Mouse (Mus musculus) c-Kit-positive CD71-positive TER-119-negative erythroid progenitor cells, embryonic 14.5 days (primary cell): ENCODE results near the gene Ccdc47.

Experiments used
- DNase-seq: peaks from one replicate; pipeline ENCODE4 v3.0.0-alpha.2; 2013; ENCODE audit warnings: low read depth

The Ccdc47 gene

DNA sequence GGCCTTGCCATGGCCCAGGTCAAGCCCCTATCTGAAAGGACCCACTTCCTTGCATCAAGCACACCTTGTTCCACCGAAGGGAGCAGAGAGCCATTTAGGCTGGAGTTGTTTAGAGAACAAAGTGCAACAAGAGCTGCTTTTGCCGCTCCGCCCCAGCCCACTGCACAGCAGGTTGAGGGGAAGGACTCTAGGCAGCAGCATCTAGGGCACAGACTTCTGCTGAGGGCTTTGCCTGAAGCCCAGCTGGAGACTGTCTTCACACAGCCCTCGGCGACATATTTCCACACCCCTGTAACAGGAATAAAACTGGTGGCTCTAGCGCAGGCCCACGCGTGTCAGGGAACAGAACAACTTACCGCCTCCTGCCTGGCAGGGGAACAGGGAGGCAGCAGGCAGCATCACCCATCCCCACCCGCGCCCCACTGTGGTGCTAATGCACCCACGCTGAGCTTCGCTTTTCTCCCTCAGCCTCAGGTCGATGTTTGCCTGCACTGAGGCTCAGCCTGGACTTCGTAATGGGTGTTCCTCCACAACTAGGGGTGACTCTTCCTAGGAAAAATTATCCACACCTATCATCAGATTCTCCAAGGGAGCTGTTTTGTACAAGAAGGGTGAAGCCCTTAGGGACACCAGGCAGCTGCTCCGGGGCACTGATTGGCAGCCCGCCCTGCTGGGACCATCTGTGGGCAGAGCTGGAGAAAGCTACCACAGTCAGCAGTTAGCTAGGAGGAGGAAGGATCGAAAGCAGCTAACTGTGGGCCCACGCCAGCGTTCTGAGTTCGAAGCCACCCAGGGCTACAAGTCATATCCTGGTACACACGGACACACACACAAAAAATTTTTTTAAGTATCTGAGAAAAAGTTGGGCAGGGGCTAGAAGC lies 55.1 kb downstream of the Ccdc47 start, which contains the start of the genes Gm10840 and Limd2:
TSS of gene Gm10840 (plus strand) at position 10 of the 881 bp plus-strand sequence.
TSS of gene Limd2 (minus strand) at position 20 of the 881 bp plus-strand sequence.
- DNase-seq = no peak

DNA sequence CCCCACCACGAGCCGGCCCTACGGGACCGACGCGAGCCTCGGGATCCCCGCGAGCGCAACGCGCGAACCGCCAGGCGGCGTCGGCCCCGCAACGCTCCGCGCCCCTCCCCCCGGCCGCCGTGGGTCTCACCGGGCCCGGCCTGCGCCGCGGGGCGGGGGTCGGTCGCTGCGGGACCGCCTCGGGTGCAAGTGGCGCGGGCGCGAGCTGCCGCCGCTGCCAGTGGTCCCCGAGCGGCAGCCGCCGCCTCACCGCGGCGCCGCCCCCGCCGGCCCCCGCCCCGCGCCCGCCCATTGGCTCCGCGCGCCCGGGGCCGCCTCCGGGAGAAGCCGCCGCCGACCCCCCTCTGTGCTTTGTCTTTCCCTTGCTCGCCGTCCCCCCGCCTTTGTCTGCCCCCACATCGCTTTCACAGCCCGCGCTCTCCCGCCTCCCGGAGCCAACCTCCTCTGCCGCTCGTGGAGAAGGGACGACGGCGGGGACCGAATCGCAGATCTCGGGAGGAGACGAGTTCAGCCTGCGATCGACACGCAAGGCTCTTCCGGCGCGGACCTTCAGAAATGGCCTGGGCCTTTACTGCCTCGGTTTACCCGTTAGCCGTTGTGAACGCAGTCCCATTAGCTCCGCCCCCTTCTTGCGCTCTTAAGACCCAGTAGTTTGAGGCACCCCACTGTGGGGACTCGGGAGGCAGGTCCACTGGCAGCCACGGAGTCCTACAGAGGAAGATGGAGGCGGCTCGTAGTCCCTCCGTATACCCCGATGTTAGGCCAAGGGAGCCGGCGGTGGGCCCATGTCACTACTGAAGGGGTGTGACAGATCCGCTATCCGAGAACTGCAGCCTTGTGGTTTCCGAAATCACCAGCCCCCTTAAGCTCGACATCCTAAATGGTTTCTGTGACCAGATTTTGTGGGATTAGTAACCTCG lies 56.0 kb downstream of the Ccdc47 start:
- DNase-seq = no peak

DNA sequence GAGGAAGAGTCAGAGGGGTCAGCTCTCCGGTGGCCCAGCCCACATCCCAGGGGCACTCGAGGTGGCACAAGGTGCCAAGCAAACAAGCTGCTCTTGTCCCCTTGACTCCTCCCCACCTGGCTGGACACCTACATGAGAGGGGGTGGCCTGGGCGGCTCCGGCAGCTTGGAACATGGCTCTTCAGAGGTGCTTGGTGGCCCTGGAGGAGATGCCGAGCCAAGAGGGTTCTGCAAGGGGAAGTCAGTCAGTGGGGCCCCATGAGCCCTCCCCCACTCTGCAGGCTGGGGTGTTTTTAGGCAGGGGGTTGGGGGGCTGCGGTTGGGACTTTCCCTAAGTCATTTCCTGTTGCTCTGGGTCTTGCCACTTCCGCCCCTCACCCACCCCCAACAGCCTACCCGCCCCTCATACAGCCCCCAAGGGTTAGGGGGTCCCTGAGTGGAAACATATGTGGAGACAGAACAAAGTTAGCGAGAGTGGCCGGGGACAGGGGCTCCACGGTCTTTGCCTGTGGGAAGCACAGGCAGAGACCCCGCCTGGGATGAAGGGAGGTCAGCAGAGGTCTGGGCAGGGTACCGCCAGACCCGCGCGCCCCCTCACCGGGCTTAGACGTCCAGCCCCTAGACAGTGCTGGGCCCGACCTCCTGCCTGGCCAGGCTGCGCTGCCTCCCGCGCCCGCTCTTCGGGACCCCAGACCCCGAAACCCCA lies 56.8 kb downstream of the Ccdc47 start:
- DNase-seq = no peak

DNA sequence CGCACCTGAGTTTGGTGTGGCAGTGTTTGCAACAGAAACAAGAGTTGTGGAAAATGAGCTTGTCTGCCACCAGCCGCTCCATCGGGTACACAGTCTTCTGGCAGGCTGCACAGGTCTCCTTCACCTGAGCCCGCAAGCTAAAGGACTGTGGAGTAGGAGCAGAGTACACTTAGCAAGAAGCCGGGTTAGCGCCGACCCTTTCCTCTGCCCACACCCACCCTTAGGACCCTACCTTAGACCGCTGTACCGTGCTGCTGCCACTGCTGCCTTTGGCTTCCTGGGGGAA lies 57.3 kb downstream of the Ccdc47 start:
- no peak for DNase-seq

DNA sequence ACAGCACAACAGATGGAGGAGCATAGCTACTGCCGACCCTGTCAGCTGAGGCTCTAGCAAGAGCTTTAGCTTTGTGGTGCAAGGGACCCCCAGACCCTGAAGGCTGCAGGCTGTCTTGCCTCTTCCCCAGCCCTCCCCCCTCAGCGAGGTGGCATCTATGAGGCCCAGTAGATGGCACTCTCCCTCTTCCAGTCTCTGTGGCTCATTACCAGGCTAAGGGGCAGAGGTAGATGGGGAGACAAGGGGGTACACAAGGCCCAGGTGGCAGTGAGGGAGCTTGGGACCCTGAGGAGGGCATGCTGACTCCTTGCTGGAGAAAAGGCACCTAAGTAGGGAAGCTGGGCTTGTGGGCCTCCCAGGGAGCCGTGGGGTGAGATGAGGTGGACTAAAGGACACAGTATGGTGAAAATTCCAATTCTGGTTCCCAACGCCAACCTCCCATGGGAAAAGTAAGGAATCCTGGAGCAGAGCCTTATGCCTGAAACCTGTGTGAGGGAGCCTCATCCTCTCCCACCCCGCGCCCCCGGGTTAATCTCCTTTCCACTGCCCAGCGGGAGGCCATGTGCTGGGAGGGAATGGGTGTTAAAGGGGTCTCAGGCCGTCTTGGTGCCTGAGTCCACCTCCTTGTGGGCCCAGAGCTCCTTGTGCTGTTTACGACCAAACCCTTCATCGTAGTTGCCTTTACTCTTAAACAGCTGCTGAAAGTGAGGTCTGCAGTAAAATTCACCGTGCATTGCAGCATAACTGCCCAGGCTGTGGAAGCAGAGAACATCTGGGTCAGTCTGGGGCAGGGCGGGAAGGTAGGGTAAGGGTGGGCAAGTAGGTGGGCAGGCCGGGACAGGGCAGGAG lies 57.8 kb downstream of the Ccdc47 start:
- no peak for DNase-seq

- DNase-seq = no peak
Measured at GRCm38 (mm10) chr11:106157154-106157553, 59.0 kb downstream of the Ccdc47 start.

GRCm38 (mm10) chr11:106156257-106156656 lies 59.9 kb downstream of the Ccdc47 start:
- no peak for DNase-seq

DNA sequence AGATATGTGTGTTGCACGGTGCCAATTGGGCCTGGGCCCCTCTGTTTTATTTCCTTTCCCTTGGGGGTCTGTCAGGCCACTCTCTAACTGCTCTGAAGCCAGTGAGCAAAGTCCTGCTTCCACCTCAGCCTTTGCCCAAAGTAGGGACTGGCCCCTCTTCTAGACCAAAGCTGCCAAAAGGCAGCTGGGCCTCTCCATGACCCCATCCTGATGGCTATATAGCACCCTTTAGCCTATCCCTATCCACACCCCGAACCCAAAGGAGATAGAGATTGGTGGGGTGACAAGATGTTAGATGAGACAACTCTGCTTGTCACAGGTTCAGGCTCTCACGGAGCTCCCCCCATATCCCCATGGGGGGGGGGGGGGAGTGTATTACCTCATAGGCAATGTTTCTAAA lies 60.4 kb downstream of the Ccdc47 start:
- DNase-seq = no peak

DNA sequence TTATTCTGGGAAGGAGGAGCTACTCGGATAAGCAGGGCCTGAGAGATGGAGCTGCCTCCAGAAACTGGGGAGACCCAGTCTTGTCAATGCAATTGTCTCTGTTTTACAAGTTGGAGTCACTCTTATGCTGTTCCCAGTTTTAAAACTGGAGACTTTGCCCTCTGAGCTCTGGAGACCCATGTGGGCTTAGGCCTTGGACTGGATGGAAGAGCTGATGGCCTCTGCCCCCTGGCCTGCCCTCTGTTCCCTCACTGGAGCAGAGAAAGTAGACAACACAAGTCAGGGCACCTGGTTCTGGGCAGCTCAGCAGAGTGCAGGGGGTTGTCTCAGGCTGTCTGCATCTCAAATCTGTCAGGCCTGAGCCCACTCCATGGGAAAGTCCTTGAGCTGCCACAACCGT lies 61.4 kb downstream of the Ccdc47 start:
- DNase-seq = no peak

DNA sequence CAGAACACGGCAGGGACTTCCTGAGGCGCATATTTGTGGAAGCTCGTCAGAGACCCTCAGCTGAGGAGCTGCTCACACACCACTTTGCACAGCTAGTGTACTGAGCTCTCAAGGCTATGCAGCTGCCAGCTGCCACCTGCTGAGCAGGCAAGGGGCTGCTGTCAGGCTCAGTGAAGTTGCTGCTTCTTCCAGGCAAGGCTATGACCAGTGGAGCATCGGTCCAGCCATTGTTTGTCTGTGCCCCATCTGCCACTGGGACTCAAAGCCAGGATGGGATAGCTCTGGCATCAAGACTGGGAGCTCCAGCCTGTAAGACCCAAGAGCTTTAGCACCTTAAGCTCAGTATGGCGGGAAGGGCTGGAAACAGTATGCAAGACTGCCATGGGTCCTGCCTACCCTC lies 62.1 kb downstream of the Ccdc47 start:
- DNase-seq = no peak

- no peak for DNase-seq
Measured at GRCm38 (mm10) chr11:106152132-106152531, 64.0 kb downstream of the Ccdc47 start.

DNA sequence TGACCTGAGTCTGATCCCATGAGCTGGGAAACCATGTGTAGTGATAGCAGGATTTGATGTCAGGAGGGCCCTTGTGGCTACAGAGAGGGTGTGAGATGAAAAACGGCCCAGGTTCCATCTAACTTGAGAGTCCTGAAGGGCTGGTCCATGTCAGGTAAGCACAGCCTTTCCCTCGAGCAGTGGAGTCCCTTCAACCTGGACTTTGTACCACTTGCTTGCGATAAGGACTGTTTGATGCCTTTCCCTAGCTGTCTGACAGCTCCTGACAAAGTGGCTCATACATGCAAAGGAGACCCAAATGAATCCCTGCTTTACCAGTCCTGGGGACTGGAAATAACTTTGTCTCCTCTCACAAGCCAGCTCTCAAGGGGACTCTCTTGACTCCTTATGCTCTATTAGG lies 64.9 kb downstream of the Ccdc47 start:
- no peak for DNase-seq
